Mouse (Mus musculus) NIH3T3 (cell line): ENCODE results near the gene Odaph.
"Not testable (repeated sequence)": the region's sequence is repeated elsewhere in the genome, so short reads cannot be mapped to it uniquely, and the experiment has no call there.

Source experiments
- DNase-seq: peaks from one replicate; pipeline ENCODE4 v3.0.0-alpha.2; 2012; ENCODE audit warnings: low read depth

Gene Odaph

GRCm38 (mm10) chr5:91987236-91987635, at the start of gene Odaph:
Gene Odaph (plus strand): TSS chr5:91987475.
- DNase-seq, result no peak

GRCm38 (mm10) chr5:91945609-91946008, 41.7 kb upstream of the Odaph start:
- DNase-seq, result not testable (repeated sequence)

- DNase-seq, result no peak
These were observed 40.3 kb upstream of the Odaph start for GRCm38 (mm10) chr5:91947008-91947407.

GRCm38 (mm10) chr5:91949441-91949840, 37.8 kb upstream of the Odaph start:
- no peak for DNase-seq

- peak; percentile 54 for DNase-seq
These were observed 35.9 kb upstream of the Odaph start for GRCm38 (mm10) chr5:91951404-91951803.

GRCm38 (mm10) chr5:91956991-91957760, 30.1 kb upstream of the Odaph start:
- DNase-seq, result peak; percentile 13

GRCm38 (mm10) chr5:91959096-91959495, 28.2 kb upstream of the Odaph start:
- DNase-seq, result no peak

GRCm38 (mm10) chr5:91959986-91960385, 27.3 kb upstream of the Odaph start:
- peak; percentile 44 for DNase-seq

- peak; percentile 84 for DNase-seq
These were observed 26.5 kb upstream of the Odaph start for GRCm38 (mm10) chr5:91960606-91961254.

- DNase-seq, result peak; percentile 71
These were observed 25.9 kb upstream of the Odaph start for GRCm38 (mm10) chr5:91961370-91961769.

GRCm38 (mm10) chr5:91962259-91962638, 25.0 kb upstream of the Odaph start:
- peak; percentile 94 for DNase-seq

- DNase-seq, result peak; percentile 95
These were observed 24.4 kb upstream of the Odaph start, which contains the start of gene Rchy1 for GRCm38 (mm10) chr5:91962639-91963440. Gene Rchy1 (minus strand): TSS chr5:91963068.

- no peak for DNase-seq
These were observed 15.2 kb upstream of the Odaph start for GRCm38 (mm10) chr5:91972046-91972445.

- no peak for DNase-seq
These were observed 13.3 kb upstream of the Odaph start for GRCm38 (mm10) chr5:91974002-91974401.

GRCm38 (mm10) chr5:91975758-91976157, 11.5 kb upstream of the Odaph start:
- DNase-seq, result no peak

- DNase-seq, result no peak
These were observed 10.5 kb upstream of the Odaph start for GRCm38 (mm10) chr5:91976566-91977396.

- no peak for DNase-seq
These were observed 9.9 kb upstream of the Odaph start for GRCm38 (mm10) chr5:91977397-91977770.

- no peak for DNase-seq
These were observed 6.0 kb upstream of the Odaph start for GRCm38 (mm10) chr5:91981176-91981840.

- DNase-seq, result no peak
These were observed 3.8 kb upstream of the Odaph start for GRCm38 (mm10) chr5:91983490-91983889.

GRCm38 (mm10) chr5:91985721-91986120, 1.6 kb upstream of the Odaph start:
- no peak for DNase-seq

- no peak for DNase-seq
These were observed 524 bp downstream of the Odaph start for GRCm38 (mm10) chr5:91987799-91988198.
